Mouse (Mus musculus): ENCODE measurements around the gene Tsen15. TPM values are rescaled to one million over a fixed set of nuclear protein-coding genes. Genes with fewer than 3 reads are reported as not detected.
A peak's percentile ranks its signal among the peaks of the same experiment; 100 is the strongest.

The Tsen15 gene
- total RNA-seq (2021) (10 to 100 TPM; 21.4 to 27.6 TPM), polyA plus RNA-seq (2012; rRNA removed) (10.6 and 11.6 TPM in 2 replicates)
- long read RNA-seq, transcript Tsen15-201 (5 exons, 1,133 nt), result major isoform, 26 of 29 reads
- long read RNA-seq, partial matches to known transcripts, result 0 of 29 reads
- long read RNA-seq, other reads (novel, unspliced or antisense), result 2 of 29 reads

DNA sequence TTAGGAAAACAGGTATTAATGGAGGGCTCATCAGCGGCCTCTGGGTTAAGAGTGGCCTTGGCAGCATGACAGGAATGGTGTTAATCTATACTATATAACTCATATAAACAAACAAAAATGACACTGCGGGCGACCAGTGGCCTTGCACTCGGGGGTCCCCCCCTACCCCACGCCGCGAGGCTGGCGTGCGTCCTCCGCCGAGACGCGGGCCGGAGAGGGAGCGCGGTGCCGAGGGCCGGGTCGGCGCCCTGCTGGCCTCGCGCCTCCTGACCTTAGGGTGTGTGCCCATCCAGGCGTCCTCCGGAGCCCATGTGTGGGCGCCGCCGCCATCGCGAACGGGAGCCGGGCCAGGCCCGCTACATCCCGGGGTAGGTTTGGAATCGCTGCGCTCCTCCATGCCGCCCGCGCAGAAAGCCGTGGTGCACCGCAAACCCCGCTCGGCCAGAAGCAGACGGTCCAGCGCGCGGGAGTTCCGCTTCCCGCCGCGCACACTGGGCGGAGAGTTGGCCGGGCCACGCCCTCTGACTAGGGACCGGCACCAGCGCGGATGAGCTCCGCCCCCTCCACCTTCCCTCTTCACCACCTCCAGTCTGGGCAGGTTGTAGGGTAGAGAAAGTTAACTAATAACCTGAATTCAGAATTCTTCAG lies at the start of gene Tsen15:
TSS of gene Tsen15 (minus strand) at position 501 of the 648 bp plus-strand sequence.
- peak; percentile 93 for DNase-seq

DNA sequence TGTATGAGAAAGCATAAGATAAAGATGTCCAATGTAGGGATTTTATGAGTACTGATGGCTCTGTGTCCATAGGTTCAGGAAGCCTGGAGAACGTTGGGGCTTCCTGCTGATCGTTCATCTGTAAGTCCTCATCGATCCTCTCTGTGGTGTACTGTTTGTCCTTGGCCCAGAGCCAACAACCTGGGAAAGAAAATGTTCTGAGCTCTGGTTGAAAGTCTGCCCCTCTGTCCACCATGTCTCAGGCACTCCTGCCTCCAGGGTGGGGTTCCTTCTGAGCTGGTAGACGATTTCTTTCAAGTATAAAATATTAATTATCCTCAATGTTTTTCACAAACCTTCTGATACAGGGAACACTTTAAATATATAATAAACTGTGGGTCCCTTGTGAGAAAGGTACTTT lies 47.7 kb upstream of the Tsen15 start:
- DNase-seq, result no peak

DNA sequence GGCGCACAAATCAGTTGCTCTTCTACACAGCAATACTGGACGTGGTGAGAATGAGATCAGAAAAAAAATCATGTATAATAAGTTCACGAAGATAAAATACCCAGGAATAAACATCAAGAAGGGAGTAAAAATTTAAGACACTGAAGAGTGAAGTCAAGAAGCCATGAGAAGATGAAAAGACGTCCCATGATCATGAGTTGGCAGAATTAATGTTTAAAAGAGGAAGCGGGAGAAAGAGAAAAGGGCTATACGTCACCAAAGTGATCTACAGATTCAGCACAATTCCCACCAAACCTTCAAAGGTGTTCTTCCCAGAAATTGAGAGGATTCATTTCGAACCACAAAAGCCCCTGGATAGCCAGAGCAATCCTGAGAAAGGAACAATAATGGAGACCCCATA lies 43.3 kb upstream of the Tsen15 start:
- DNase-seq, result no peak

DNA sequence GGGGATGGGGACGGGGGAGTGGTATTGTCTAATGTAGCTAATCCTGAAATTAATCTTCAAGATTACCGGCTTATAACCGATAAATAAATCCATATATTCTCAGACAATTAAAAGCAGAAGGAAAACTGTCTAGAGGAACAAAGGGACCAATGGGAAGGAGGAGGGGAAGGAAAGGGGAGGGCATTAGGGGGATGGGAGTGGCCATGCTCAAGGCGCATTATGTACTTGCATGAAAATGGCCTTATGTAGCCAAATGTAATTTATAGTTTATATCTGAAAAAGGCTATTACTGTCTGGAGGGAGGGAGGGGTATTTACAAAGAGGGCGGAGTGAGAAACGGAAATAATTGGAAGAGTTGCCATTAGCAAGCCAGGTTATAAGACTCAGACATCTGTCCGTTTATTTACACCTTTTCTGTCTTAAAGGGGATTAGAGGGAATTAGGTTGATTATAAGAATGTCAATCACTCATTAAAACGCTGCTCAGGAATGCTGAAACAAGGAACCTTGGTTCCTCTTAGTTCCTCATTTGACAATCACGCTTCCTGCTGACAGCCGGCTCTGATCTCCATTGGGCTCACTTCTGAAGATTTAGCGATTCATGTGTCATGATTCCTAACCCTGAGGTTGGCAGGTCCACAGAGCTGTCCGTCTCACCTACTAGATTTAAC lies 41.6 kb upstream of the Tsen15 start:
- no peak for DNase-seq

DNA sequence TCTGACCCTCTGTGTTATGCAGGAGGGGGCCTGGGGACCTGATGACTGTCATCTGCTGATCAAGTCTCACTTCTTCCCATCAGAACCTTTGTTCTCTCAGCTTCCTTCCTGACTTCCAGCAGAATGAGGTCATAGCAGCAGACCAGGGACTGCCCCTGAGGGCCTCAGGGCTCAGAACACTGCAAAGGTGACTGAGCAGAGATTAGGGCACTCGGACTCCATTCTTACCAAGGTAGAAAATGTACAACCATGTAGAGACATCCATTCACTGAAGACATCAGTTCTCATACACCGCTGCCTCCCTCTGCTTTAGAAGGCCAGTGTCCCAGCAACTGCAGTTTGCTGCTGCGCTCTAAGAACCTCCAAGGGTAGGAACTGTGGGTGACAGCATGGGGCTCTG lies 36.6 kb upstream of the Tsen15 start:
- DNase-seq, result no peak

DNA sequence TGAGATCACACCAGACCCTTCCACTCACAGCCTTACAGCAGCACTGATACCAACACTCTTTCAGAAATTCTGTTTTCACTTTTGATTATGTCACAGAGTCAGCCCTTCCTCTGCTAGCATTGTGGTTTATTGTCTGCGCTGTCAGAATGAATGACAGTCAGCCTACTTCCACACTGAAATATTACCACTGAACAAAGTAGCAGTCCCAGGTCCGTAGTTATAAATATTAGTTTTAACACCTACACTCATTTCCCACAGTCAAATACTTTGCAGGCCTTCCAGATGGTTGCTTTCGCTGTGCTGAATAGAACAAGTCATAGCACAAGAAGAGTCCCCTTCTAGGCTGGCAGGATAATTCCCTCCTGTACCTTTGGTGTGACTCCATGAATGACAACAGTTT lies 35.8 kb upstream of the Tsen15 start:
- no peak for DNase-seq

DNA sequence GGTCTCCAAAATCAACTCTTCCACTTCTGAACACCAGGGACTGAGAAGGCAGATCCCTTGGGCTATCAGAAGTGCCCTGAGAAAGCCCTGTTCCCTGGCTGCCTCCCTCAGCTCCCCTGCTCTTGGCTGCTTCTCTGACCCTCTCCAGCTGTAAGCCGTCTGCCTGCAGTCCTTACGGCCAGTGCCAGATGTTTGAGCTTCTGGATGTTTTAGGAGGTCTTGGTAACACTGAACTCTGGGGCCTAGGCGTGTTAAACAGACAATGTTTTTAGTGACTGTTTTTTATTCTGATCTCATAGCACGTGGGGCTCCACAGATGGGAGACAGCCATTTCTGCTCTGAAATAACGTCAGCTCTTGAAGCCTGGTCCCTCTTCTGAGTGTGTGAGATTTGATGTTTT lies 31.1 kb upstream of the Tsen15 start:
- no peak for DNase-seq

DNA sequence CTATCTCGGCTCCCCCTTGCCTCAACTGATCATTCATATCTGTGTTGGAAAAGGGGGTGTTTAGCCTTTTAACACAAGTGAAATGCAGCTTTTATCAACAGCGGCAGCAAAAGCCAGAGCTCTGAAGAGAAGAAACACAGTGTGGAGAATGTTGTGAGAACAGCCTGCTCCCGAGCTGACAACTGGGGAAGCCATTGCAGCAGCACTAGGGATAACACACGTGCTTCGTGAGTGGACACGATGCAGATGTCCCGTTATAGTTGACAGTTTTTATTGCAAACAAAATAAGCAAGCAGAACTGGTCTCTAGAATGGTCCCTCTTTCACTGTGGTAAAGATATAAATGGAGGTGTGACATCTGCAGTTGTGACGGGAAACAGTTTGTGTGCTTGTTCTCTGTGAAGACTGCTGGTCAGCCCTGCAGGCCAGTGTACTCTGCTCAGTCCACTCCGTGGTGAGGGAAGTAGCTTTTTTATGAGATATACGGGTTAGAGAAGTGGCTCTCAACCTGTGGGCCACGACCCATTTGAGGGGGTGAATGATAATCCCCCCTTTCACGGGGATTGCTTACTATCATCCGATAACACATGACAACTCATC lies 29.9 kb upstream of the Tsen15 start:
- no peak for DNase-seq

DNA sequence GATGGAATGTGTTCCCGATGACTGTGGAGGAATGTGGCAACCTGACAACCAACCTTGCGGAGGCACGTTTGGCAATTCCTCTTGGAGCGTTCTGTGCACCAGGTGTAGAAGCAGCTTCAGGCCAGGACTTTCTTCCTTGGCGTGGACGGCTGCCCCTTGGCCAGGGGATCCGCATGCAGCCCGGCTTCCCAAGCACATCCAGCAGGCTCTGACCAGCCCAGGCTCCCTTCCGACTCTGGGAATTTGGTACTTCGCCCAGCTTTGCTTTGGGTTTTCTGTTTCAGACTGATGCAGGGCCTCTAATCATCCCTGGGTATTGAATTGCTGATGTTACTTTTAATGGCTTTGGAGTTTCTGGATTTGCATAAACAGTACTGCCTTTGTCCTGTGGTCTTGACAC lies 28.0 kb upstream of the Tsen15 start:
- DNase-seq, result no peak

DNA sequence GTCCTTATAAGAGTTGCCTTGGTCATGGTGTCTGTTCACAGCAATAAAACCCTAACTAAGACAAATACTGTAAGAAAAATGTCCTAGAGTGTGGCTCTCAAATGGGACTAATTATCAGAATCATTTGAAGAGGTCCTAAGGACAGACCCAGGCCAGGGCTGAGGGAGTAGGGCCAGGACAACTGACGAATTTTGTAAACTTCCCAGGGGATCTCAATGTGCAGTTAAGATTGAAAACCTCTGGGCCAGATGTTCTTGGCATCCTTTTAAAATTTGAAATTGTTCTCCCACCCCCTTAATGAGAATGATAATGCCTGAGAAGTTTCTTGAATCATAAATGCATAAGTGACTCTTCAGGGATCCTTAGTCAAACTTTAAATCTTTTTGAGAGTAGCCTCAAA lies 27.5 kb upstream of the Tsen15 start:
- no peak for DNase-seq

DNA sequence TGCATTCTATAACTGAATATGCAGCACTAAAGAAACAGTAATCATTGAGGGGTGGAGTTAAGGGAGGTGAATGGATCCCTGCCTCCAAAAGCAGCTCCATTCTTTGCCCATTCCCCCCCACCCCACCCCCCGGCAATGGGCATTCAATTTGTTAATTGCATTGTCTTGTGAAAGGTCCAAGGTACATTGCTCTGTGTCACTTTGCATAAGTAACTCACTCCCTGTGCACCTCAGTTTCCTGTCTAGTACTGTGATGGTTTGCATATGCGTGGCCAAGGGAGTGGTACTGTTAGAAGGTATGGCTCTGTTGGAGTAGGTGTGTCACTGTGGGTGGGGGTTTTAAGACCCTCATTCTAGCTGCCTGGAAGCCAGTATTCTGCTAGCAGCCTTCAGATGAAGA lies 26.6 kb upstream of the Tsen15 start:
- no peak for DNase-seq

DNA sequence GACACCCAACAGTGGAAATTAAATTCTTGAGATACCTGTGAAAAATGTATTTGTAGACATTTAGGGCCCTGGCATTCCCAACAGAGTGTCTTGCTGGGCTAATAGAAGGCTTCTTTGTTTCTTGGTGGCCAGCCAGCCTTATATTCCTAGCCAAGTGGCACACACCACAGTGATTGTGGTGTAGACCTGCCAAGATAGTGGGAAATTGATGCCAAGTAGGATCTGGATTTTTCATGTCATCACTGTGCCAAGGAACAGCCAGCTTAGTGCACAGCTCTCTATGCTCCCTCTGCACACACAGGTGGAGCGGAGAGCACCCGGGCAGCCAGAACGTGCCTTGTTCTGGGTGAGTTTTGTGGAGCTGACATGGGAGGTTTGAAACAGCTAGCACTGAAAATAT lies 24.2 kb upstream of the Tsen15 start:
- DNase-seq, result peak; percentile 25

DNA sequence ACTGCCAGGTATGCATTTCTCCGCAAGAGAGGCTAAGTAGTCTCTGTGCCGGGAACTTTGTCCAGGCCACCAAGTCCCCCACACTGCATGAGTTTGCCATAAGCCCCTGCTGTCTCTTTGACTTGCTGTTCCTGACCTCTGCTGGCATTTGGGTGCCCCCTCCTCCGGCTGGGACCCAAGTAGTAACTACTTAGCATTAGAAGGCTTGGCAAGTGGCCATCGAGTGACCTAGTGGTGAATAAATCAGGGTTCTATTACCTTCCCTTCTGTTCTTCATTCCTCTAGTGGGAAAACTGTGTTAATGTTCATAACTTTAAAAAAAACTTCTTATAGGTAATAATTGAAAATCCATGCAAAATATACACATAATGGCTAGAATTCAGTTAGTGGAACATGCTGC lies 22.9 kb upstream of the Tsen15 start:
- no peak for DNase-seq

DNA sequence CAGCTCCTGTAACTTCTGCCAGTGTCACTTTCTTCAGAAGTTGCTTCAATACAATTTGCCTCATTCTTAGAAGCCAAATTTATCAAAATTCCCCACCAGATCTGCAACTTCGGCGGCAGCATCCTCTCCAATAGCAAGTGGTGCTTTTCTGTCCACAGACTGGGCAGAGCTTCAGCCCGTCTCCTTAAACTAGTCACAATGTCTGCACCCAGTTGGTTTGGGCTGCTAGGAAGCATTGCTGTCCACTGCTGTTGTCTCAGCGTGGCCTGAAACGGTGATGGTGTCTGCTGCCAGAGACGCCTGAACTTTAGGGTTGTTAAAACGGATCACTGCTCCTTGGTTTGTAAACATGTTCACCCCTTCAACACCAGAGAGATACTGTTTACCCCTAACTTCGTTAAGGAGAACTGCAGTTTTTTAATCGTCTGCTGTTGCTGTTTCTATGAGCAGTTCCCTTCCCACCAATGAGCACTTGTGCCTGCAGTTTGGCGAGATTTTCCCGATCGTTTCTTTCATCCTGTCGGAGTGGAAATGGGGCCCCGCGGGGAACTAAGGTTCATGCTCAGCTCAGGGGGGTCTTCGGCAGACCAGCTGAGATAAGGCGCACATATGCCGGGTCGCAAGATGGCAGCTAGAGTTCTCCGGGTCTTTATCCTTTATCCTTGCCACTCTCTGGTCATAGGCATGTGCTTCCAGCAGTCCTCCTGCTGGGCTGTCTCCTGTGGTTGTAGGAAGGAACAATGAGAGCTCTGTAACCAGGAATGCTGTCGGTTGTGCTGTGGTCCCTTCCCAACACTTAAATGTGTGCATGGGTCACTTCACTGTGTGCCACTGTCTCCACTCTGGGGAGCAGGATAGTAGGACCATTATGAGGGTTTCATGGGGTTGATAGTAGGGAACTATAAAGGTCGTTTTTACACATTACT lies 20.8 kb upstream of the Tsen15 start:
- no peak for DNase-seq

DNA sequence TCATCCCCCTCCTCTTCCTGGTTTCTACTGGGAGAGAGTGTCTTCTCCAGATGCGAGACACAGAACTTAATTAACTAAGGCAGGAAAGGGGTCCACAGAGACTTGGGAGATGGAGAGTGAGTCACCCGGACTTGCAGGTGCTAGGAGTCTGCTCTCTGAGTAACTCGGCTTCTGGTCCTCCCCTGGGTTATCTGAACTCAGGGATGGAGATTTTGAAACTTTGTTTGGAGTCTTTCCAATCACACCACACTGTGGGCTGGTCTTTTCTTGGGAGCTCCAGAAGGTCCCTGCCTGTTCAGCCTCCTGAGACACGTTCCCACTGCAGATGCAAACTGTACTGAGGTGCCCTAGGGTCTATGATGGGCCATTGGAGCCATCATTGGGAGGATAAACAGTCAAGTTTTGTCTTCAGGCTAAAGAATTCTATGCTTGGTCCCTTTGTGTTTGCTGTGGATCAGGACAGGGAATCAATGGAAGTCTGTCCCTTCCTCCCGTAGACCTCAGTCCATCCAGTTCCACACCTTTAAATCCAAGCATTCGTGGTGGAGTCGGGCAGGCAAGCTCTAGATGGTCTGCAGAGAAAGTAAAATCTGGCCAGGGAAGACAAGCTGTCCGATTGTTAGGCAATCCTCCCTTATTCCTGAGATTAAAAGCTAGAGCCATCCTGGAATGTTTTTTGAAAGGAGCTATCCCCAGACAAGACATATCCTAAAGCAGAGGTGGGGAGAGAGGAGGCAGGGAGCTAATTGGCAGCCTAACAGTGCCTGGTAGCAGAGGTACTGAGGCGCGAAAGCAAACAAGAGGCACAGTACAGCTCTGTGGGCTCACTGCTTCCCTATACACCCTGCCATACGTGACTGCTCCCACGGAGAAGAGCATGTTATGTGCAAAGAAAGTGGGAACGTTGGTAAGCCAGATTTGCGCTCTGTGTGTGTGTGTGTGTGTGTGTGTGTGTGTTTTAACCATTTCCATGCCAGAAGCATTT lies 14.4 kb upstream of the Tsen15 start:
- no peak for DNase-seq

DNA sequence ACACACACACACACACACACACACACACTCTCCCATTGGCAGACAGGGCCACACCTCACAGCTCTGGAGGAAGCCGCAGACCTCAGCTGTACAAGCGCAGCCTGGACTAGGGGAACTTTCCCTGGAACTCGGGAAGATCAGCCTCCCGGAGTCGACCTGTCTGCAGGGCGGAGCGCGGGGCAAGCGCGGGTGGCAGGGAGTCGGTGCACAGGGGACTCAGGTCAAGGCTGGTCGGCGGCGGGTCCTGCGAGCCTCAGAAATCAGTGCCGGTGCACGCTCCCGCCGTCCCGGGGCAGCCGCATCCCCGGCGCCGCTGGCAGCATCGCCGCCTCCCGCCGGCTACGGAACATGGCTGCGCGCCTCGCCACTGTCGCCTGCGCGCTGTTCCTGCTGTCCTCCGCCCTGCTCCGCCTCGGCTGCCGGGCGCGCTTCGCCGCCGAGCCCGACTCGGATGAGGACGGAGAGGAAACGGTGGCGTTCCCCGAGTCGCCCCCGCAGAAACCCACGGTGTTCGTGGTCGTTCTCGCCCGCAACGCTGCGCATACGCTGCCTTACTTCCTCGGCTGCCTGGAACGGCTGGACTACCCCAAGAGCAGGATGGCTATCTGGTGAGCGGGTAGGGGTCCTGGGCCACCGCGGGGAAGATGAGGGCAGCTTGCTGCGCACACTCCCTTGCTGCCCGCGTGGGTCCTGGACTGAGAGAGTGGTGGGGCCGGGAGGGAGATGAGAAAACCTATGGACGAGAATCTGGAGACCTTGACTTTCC lies 13.5 kb upstream of the Tsen15 start, which contains the start of gene Colgalt2:
TSS of gene Colgalt2 (plus strand) at position 41 of the 766 bp plus-strand sequence.
- peak; percentile 68 for DNase-seq

DNA sequence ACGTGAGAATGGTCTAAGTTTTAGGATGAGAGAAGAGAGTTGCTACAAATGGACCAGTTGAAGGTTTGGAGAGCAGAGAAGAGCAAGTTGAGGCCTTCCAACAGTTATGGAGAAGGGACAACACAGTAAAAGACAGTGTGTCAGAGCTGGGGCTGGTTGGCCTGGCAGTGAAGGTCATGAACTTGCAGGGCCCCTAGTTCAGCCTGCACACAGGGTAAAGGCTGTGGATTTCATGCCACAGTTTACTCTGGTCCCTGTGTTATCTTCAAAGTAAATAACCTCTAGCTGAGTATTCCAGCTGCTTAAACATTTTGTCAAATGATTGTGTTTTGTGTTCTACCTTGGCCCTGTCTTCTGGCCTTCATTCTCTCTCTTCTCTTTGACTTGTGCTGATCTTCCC lies 12.2 kb upstream of the Tsen15 start:
- DNase-seq, result no peak

DNA sequence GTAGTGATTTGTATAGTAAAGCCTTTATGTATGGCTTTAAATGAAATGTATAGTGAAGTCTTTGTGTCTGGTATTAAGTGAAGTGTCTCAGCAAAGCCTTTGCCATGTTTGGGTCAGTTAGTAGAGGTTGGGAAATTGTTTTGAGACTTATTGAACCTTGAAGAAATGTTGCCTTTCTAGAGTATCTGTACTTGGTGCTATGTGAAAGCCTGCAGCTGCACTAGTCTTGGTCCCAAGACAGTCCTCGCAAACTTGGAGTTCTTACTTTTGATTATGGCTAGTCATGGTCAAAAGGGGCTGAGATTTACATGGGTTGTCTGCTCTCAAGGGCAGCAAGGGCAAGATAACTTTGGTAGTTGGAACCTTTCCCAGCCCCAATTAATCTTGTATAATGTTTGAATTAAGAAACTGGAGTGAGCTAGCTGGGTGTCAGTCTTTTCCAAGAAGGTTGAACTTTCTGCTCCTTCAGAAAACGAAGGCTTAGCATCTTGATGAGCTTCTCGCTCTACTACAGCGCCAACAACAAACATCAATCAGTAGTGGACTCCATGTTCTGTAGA lies 8.5 kb upstream of the Tsen15 start:
- no peak for DNase-seq

DNA sequence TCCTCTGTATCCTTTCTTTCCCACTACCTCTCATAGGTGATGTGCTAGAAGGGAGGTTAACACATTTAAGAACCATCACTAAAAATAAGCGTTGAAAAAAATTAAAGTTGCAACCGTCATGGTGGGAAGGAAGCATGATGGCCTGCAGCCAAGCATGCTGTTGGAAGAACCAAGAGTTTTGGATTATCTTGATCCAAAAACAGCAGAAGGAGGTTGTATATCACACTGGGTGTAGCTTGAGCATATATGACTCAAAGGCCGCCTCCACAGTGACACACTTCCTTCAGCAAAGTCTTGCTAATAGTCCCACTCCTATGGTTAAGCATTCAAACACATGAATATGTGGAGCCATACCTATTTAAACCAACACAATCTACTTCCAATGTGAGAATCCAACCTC lies 7.6 kb upstream of the Tsen15 start:
- DNase-seq, result no peak

DNA sequence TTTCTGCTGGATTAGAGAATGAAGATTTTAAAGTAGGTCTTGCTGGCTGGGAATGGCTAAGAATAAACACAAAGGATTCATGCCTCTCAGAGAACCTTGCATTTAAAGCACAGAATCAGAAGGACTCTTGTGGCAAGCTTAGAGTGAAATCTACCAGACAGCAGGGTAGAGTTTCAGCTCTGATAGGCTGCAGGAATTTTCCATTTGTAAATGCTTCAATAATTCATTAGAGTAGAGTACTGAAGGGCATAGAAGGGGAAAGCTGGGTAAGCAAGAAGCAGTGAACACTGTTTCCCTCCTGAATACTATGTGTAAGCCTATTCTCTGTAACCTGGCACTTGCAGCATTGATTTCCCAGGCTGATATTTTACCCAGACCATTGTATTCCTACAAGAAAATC lies 2.8 kb upstream of the Tsen15 start:
- DNase-seq, result no peak

All from adrenal gland, adult 2 months (tissue).